Mouse (Mus musculus): Measurements from ENCODE around the gene Olfr55.
"Not testable (repeated sequence)": the region's sequence is repeated elsewhere in the genome, so short reads cannot be mapped to it uniquely, and the experiment has no call there.

Gene Olfr55
- long read RNA-seq, experiment 1: 0 reads
- long read RNA-seq, experiment 2: 0 reads

DNA sequence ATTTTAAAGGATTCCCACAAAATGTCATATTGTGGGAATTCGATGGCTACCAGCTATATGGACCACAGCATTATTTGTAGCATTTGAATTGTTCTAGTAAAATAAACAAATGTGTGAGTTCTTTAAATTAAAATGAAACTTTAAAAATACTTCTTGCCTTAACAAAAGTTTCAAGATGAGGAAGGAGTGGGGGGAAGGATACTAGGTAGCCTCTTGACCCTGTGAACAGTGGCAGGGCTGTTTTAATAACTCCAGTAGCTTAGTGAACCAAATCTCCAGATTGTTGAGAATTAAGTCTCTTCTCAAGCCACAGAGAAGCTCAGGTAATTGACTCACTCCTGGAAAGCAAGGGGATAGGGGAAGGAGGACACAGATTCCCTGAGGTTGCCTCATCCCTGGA, at the start of gene Olfr55:
TSS of gene Olfr55 (plus strand) at position 301 of the 400 bp plus-strand sequence.
- intact Hi-C loops (cut with DNase I): not testable (repeated sequence)

DNA sequence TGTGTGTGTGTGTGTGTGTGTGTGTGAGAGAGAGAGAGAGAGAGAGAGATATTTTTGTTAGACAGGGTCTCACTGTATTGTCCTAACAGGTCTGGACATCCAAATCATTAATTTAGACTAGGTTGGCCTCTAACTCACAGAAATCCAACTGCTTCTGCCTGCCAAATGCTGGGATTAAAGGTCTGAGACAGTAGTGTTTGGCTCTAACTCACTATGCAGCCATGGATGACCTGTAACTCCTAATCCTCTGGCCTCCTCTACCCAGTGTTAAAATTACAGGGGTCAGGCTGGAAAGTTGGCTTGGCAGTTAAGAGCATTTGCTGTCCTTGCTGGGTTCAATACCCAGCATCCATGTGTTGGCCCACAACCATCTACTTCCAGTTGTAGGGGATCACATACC, 43.7 kb upstream of the Olfr55 start:
- intact Hi-C loops (cut with DNase I): no loop called here

DNA sequence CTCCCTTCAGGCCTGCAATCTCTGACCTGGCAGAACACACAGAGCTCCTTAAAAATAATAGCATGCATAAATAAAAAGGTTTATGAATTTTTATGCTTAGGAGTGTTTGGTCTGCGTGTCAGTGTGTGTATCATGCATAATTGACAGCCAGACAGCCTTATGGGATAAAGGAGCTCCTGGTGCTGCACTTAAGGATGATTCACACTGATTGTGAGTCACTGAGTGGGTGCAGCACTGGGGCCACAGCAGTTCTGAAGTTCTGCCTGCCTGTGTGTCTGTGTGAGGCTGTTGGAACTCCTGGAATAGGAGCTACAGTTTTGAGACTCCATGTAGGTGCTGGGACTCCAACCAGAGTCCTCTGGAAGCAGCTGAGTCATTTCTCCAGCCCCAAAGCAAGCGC, 42.0 kb upstream of the Olfr55 start:
- intact Hi-C loops (cut with DNase I): no loop called here

DNA sequence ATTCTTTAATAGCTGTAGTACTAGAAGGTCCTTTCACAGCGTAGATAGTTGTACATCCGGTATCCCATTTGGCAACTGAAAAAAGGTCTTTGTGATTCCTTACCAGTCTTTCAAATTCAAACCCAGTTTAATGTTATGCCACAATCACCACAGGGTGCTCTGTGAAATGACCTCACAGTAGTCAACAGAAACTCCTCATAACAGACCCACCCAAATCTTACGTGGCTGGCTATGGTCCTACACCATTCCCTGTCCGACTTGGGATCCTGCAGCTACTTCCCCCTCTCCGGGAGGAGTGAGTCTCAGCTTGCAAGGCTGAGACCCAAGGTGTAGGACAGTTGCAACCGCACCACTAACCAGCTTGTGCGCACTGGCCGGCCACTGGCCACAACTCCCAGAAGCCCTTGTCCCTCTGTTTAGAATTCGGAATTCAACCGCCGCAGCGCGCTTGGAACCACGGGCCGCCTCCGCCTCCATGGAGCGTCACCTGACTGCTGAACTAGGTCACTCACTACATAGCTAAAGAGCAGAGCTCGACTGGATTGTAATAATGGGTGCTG, 28.9 kb upstream of the Olfr55 start, which contains the start of gene Morc2b:
TSS of gene Morc2b (minus strand) at position 423 of the 560 bp plus-strand sequence.
- intact Hi-C loops (cut with DNase I): no loop called here

DNA sequence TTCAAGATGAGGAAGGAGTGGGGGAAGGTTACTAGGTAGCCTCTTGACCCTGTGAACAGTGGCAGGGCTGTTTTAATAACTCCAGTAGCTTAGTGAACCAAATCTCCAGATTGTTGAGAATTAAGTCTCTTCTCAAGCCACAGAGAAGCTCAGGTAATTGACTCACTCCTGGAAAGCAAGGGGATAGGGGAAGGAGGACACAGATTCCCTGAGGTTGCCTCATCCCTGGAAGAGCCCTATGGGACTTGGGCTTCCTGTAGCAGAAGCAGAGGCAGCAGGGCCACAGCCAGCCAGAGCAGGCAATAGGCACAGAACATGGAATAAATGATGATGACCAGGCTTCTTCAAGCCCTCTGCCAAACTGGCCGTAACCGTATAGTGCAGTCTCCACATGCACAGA, 22.8 kb downstream of the Olfr55 start, which contains the start of gene Olfr239:
TSS of gene Olfr239 (plus strand) at position 301 of the 400 bp plus-strand sequence.
- intact Hi-C loops (cut with DNase I): not testable (repeated sequence)

DNA sequence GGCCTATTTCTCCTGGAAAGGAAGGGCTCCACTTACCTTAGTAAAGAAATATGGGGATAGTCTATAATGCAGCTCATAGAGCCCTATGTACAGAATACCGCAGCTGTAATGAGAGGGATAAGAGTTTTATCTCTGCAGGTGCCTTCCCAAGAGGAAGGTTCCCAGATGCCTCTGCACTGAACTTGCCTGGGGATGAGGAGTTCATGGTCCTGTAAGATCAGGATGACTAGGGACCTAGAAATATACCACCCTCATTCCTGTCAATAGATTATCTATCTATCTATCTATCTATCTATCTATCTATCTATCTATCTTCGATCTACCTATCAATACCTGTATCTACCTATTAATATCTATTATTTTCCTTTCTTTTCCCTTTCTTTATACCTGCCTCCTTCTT, 53.3 kb downstream of the Olfr55 start, which contains the start of gene Olfr1564:
TSS of gene Olfr1564 (minus strand) at position 101 of the 400 bp plus-strand sequence.
- intact Hi-C loops (cut with DNase I): loop anchor here (10.0 kb wide), 1 partner anchor 83 kb away; no protein-coding TSS in a partner anchor
